Mouse (Mus musculus) CH12.LX (cell line): Measurements from ENCODE around the gene Mgat5b. TPM values are rescaled to one million over a fixed set of nuclear protein-coding genes. Genes with fewer than 3 reads are reported as not detected.
"Not testable (repeated sequence)": the region's sequence is repeated elsewhere in the genome, so short reads cannot be mapped to it uniquely, and the experiment has no call there.

Experiments used
- DNase-seq: peaks from one replicate; pipeline ENCODE4 v3.0.0-alpha.2; 2013; ENCODE audit errors: extremely low read depth
- H3K27ac ChIP-seq: 2 replicates; pipeline ENCODE4 v1.5.1; 2012; ENCODE audit warnings: low read depth, mild to moderate bottlenecking, control low read depth, moderate library complexity; ENCODE audit not compliant: insufficient read depth
- H3K27me3 ChIP-seq: replicated peaks from 2 replicates; pipeline ENCODE3; 2012; ENCODE audit warnings: inconsistent platforms
- H3K36me3 ChIP-seq, 2 experiments: replicated peaks in 1 of 2; 2 replicates each; pipeline versions ENCODE3 to v1.6.1; 2012; ENCODE audit warnings: inconsistent platforms in 1 of 2, low read length in 1 of 2, mild to moderate bottlenecking in 1 of 2, mixed read lengths in 1 of 2, moderate library complexity in 1 of 2; ENCODE audit not compliant: control insufficient read depth in 1 of 2, insufficient read depth in 1 of 2
- H3K4me1 ChIP-seq, 2 experiments: 2 replicates each; pipeline ENCODE4 v1.6.1; 2012; ENCODE audit warnings: inconsistent platforms in 1 of 2, moderate library complexity in 1 of 2; ENCODE audit not compliant: insufficient read depth in 2 of 2, control insufficient read depth in 1 of 2
- H3K4me2 ChIP-seq: 2 replicates; pipeline ENCODE4 v1.6.1; 2012; ENCODE audit warnings: low read depth, mild to moderate bottlenecking, control low read depth; ENCODE audit not compliant: poor library complexity, insufficient read depth, severe bottlenecking
- H3K4me3 ChIP-seq, 3 experiments: fragments of 150-350 bp in 1 of 3; sonication (generic) in 1 of 3; replicated peaks in 1 of 3; 2 replicates each; pipeline versions ENCODE3 to v1.5.1; 2011 to 2012; ENCODE audit warnings: low read depth in 2 of 3, low read length in 2 of 3, mild to moderate bottlenecking in 2 of 3, moderate library complexity in 2 of 3, control low read depth in 1 of 3, improper control_type of control experiment in 1 of 3, inconsistent platforms in 1 of 3, mixed read lengths in 1 of 3; ENCODE audit not compliant: poor library complexity in 1 of 3
- H3K79me2 ChIP-seq: replicated peaks from 2 replicates; pipeline ENCODE4 v1.6.1; 2012; ENCODE audit warnings: mild to moderate bottlenecking, moderate library complexity; ENCODE audit not compliant: control insufficient read depth, poor library complexity, insufficient read depth, severe bottlenecking; ENCODE audit errors: extremely low read depth
- H3K9ac ChIP-seq: 2 replicates; pipeline ENCODE4 v1.6.1; 2012; ENCODE audit warnings: low read depth, mild to moderate bottlenecking, control low read depth, moderate library complexity; ENCODE audit not compliant: insufficient read depth
- H3K9me3 ChIP-seq: replicated peaks from 2 replicates; pipeline ENCODE3; 2012; ENCODE audit warnings: low read length, inconsistent platforms, mixed read lengths
- CHD1 ChIP-seq: IDR thresholded peaks from 2 replicates; pipeline ENCODE4 v1.6.1; 2012; ENCODE audit warnings: low read depth, low read length, improper control_type of control experiment, inconsistent platforms
- CHD2 ChIP-seq: IDR thresholded peaks from 2 replicates; pipeline ENCODE4 v1.6.1; 2011; ENCODE audit warnings: low read length, improper control_type of control experiment
- E2F4 ChIP-seq: IDR thresholded peaks from 2 replicates; pipeline ENCODE4 v1.6.1; 2011; ENCODE audit warnings: low read depth, low read length, improper control_type of control experiment; ENCODE audit not compliant: insufficient replicate concordance
- ELF1 ChIP-seq: IDR thresholded peaks from 2 replicates; pipeline ENCODE4 v1.6.1; 2014; ENCODE audit warnings: low read depth, mild to moderate bottlenecking, inconsistent platforms, low read length, improper control_type of control experiment
- GABPA ChIP-seq: IDR thresholded peaks from 2 replicates; pipeline ENCODE4 v1.6.1; 2012; ENCODE audit warnings: low read depth, low read length, improper control_type of control experiment, inconsistent platforms; ENCODE audit not compliant: insufficient replicate concordance
- HCFC1 ChIP-seq: IDR thresholded peaks from 2 replicates; pipeline ENCODE4 v1.6.1; 2012; ENCODE audit warnings: low read depth, mild to moderate bottlenecking, inconsistent platforms, low read length, improper control_type of control experiment
- JUN ChIP-seq: IDR thresholded peaks from 2 replicates; pipeline ENCODE4 v1.6.1; 2011; ENCODE audit warnings: low read depth, mild to moderate bottlenecking, low read length, improper control_type of control experiment, moderate library complexity; ENCODE audit not compliant: insufficient read depth
- MAFK ChIP-seq: IDR thresholded peaks from 2 replicates; pipeline ENCODE4 v1.6.1; 2011; ENCODE audit warnings: low read length, improper control_type of control experiment; ENCODE audit not compliant: insufficient replicate concordance
- MAZ ChIP-seq: IDR thresholded peaks from 2 replicates; pipeline ENCODE4 v1.6.1; 2012; ENCODE audit warnings: low read depth, mild to moderate bottlenecking, inconsistent platforms, low read length, improper control_type of control experiment, moderate library complexity
- MEF2A ChIP-seq: IDR thresholded peaks from 2 replicates; pipeline ENCODE4 v1.6.1; 2014; ENCODE audit warnings: low read depth, mild to moderate bottlenecking, inconsistent platforms, low read length, improper control_type of control experiment, borderline replicate concordance
- RCOR1 ChIP-seq: conservative IDR thresholded peaks from 2 replicates; pipeline ENCODE4 v1.6.1; 2012; ENCODE audit warnings: low read depth, mild to moderate bottlenecking, inconsistent platforms, low read length, improper control_type of control experiment
- SIN3A ChIP-seq: IDR thresholded peaks from 2 replicates; pipeline ENCODE4 v1.6.1; 2012; ENCODE audit warnings: low read length, improper control_type of control experiment, inconsistent platforms
- SMC3 ChIP-seq: IDR thresholded peaks from 2 replicates; pipeline ENCODE4 v1.6.1; 2011; ENCODE audit warnings: low read depth, low read length, improper control_type of control experiment
- USF2 ChIP-seq: conservative IDR thresholded peaks from 2 replicates; pipeline ENCODE4 v1.6.1; 2011; ENCODE audit warnings: low read depth, low read length, improper control_type of control experiment
- ZMIZ1 ChIP-seq: IDR thresholded peaks from 2 replicates; pipeline ENCODE4 v1.6.1; 2012; ENCODE audit warnings: low read depth, mild to moderate bottlenecking, inconsistent platforms, low read length, improper control_type of control experiment
- dilution Hi-C: fragments of 300-500 bp; cut with MboI; formaldehyde crosslinking; loops from 2 replicates; pipeline ENCODE4 v1.14.3; 2020; ENCODE audit warnings: low sequenced_read_pairs; ENCODE audit not compliant: extremely low pct_unique_long_range_greater_than_20kb, extremely low pct_ligation_motif_present
- in situ Hi-C: fragments of 300-500 bp; cut with MboI; formaldehyde crosslinking; loops from 3 replicates; pipeline ENCODE4 v1.14.3; 2019; ENCODE audit warnings: low sequenced_read_pairs, low pct_ligation_motif_present, low pct_unique_long_range_greater_than_20kb, mixed read lengths
- polyA plus RNA-seq: library from polyadenylated mRNA; unstranded; fragments of >175 nt; gene quantifications from 2 replicates; pipeline ENCODE4 v1.2.1, GENCODE M21; 2012; ENCODE audit warnings: low read depth; ENCODE audit not compliant: insufficient read length
- total RNA-seq, 2 experiments: library from RNA; depleted of rRNA; stranded (reverse); fragments of 300-350 nt in 1 of 2; fragments of >200 nt in 1 of 2; gene quantifications; 2 replicates each; pipeline ENCODE4 v1.2.3; 2012 to 2014

The Mgat5b gene
- total and polyA plus RNA-seq, 3 experiments, result not detected

GRCm38 (mm10) chr11:116895402-116895801 lies 23.3 kb upstream of the Mgat5b start:
- TF ChIP-seq HCFC1 (no peak), ZMIZ1 (no peak)
- TF ChIP-seq, all 38 proteins: peak for 0
- no peak for DNase-seq
- no peak overlapping the region for H3K4me2 ChIP-seq
- H3K79me2 ChIP-seq, result no peaks in the 10 kb centered on the region
- H3K4me1 ChIP-seq, result peaks cover 4 to 16% of the 10 kb centered on the region in 2 experiments; a peak in 2 of 4 replicates
- H3K9me3 ChIP-seq, result peaks cover 2% of the 10 kb centered on the region
- no peak overlapping the region for H3K4me3 ChIP-seq
- no peaks in the 10 kb centered on the region for H3K36me3 ChIP-seq
- no peak overlapping the region for H3K27ac ChIP-seq
- in situ Hi-C loops, result no loop called here
- H3K27me3 ChIP-seq, result peaks cover 24% of the 10 kb centered on the region
- no peak overlapping the region for H3K9ac ChIP-seq
- dilution Hi-C loops, result no loop called here

GRCm38 (mm10) chr11:116899247-116899646 lies 19.4 kb upstream of the Mgat5b start:
- no peak overlapping the region for H3K27ac ChIP-seq
- dilution Hi-C loops, result no loop called here
- peaks cover 4% of the 10 kb centered on the region for H3K9me3 ChIP-seq
- in situ Hi-C loops, result no loop called here
- TF ChIP-seq CHD2 (no peak), SIN3A (no peak), MAZ (no peak), HCFC1 (no peak), MEF2A (no peak), JUN (no peak), ELF1 (no peak), CHD1 (no peak), GABPA (no peak), USF2 (no peak), RCOR1 (no peak), MAFK (no peak), SMC3 (no peak), E2F4 (no peak)
- H3K27me3 ChIP-seq, result peaks cover 10% of the 10 kb centered on the region
- H3K36me3 ChIP-seq, result no peaks in the 10 kb centered on the region
- H3K9ac ChIP-seq, result no peak overlapping the region
- H3K4me2 ChIP-seq, result no peak overlapping the region
- no peak for DNase-seq
- no peak overlapping the region for H3K4me3 ChIP-seq
- H3K4me1 ChIP-seq, result peaks cover 0 to 16% of the 10 kb centered on the region in 2 experiments; a peak in 2 of 4 replicates
- no peaks in the 10 kb centered on the region for H3K79me2 ChIP-seq

- H3K9ac ChIP-seq, H3K27ac ChIP-seq, H3K79me2 ChIP-seq, DNase-seq, H3K9me3 ChIP-seq, H3K4me3 ChIP-seq, dilution Hi-C loops, H3K4me2 ChIP-seq, H3K4me1 ChIP-seq, H3K36me3 ChIP-seq, in situ Hi-C loops: not testable (repeated sequence)
- peaks cover 32% of the 10 kb centered on the region for H3K27me3 ChIP-seq
Observed at GRCm38 (mm10) chr11:116902588-116902987, 16.1 kb upstream of the Mgat5b start.
